9 mouse cellular contexts compared by ENCODE assay signal in the genomic region with DNA sequence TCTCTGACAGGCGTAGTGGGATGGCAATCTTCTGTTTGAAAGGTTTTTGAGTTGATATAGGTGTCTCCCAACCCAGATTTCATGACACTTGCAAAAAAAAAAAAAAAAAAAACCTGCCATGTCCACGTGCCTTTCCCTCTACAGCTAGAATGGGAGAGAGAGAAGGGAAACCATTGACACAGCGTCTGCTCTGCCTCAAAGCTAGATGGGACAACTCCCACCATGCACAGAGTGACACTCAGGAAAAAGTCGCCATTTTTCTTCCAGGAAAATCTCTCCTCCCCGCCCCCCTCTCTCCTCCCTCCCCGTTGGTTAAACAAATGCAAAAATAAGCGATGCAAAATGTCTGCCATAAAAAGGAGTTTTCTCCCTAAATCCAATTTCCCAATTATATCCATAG.
DNase-seq lines count a peak whose midpoint lies in the region; ATAC-seq and TF ChIP-seq lines count a peak whose summit lies in the region.
"Had no signal": no experiment of that assay in that cellular context is flagged by ENCODE, and none has a peak within 500 bp of the region (broad histone marks: within the 10 kb centered on the region; RNA-seq: fewer than 3 reads in every experiment).

No protein-coding gene starts in this region.

- no peak overlapping the region for H3K9ac ChIP-seq in liver, embryonic 11.5 days (ENCODE audit: low read depth, low read length)
- H3K9ac ChIP-seq in embryonic facial prominence, embryonic 14.5 days (ENCODE audit: low read depth, low read length) = peak overlapping the region; percentile 68; the same call in 1 of the 2 replicates
- H3K9ac ChIP-seq in hindbrain, embryonic 12.5 days = peak overlapping the region; percentile 32; the same call in 1 of the 2 replicates
- 0 out of 2 replicates have a peak overlapping the region, but pooled peaks have one; percentile 54 for H3K9ac ChIP-seq in midbrain, postnatal 0 days (replicated peaks; ENCODE audit: low read length, poor library complexity, severe bottlenecking)

- H3K9me3 ChIP-seq in liver, embryonic 11.5 days (ENCODE audit: control insufficient read depth, low read length) = no peaks in the 10 kb centered on the region
- H3K9me3 ChIP-seq in embryonic facial prominence, embryonic 14.5 days (ENCODE audit: control insufficient read depth, low read length) = no peaks in the 10 kb centered on the region
- H3K9me3 ChIP-seq in hindbrain, embryonic 12.5 days (replicated peaks) = no peaks in the 10 kb centered on the region
- no peaks in the 10 kb centered on the region for H3K9me3 ChIP-seq in midbrain, postnatal 0 days (ENCODE audit: low read length)

- ATAC-seq in liver, embryonic 11.5 days (replicated peaks; ENCODE audit: low FRiP score) = no peak
- ATAC-seq in embryonic facial prominence, embryonic 14.5 days (ENCODE audit: low read depth) = no peak
- no peak for ATAC-seq in hindbrain, embryonic 12.5 days (ENCODE audit: low FRiP score)
- ATAC-seq in midbrain, postnatal 0 days (ENCODE audit: low FRiP score) = peak; percentile 24; the same call in 1 of the 2 replicates

- no peak overlapping the region for H3K4me3 ChIP-seq in liver, embryonic 11.5 days (ENCODE audit: low read depth, low read length)
- no peak overlapping the region for H3K4me3 ChIP-seq in embryonic facial prominence, embryonic 14.5 days (ENCODE audit: low read depth, low read length)
- H3K4me3 ChIP-seq in hindbrain, embryonic 12.5 days = no peak overlapping the region
- no peak overlapping the region for H3K4me3 ChIP-seq in midbrain, postnatal 0 days (ENCODE audit: low read depth, low read length)
- H3K4me3 ChIP-seq: erythroblast, embryonic 14.5 days had no signal

- WGBS in liver, embryonic 11.5 days = 45% methylated on average over 7 of the region's 7 CpGs
- WGBS in embryonic facial prominence, embryonic 14.5 days = 34% methylated on average over 7 of the region's 7 CpGs
- WGBS in hindbrain, embryonic 12.5 days = 32% methylated on average over 7 of the region's 7 CpGs
- 27% methylated on average over 7 of the region's 7 CpGs for WGBS in midbrain, postnatal 0 days

- no peaks in the 10 kb centered on the region for H3K36me3 ChIP-seq in liver, embryonic 11.5 days (ENCODE audit: control insufficient read depth, insufficient read depth, low read length)
- H3K36me3 ChIP-seq in embryonic facial prominence, embryonic 14.5 days (ENCODE audit: control insufficient read depth, insufficient read depth, low read length) = no peaks in the 10 kb centered on the region
- no peaks in the 10 kb centered on the region for H3K36me3 ChIP-seq in hindbrain, embryonic 12.5 days
- no peaks in the 10 kb centered on the region for H3K36me3 ChIP-seq in midbrain, postnatal 0 days (ENCODE audit: insufficient read depth, low read length)

- TF ChIP-seq CTCF in midbrain, postnatal 0 days (IDR thresholded peaks at IDR 0.05) = no peak

- peaks cover 7% of the 10 kb centered on the region for H3K27me3 ChIP-seq in liver, embryonic 11.5 days (replicated peaks; ENCODE audit: control insufficient read depth, insufficient read depth, low read length)
- no peaks in the 10 kb centered on the region for H3K27me3 ChIP-seq in embryonic facial prominence, embryonic 14.5 days (replicated peaks; ENCODE audit: control insufficient read depth, insufficient read depth, low read length)
- no peaks in the 10 kb centered on the region for H3K27me3 ChIP-seq in hindbrain, embryonic 12.5 days
- H3K27me3 ChIP-seq in midbrain, postnatal 0 days (ENCODE audit: insufficient read depth, low read length) = no peaks in the 10 kb centered on the region

- H3K4me1 ChIP-seq in liver, embryonic 11.5 days (replicated peaks; ENCODE audit: control insufficient read depth, insufficient read depth, low read length) = 0 out of 2 replicates have a peak, but pooled peaks cover 3% of the 10 kb centered on the region
- H3K4me1 ChIP-seq in embryonic facial prominence, embryonic 14.5 days (ENCODE audit: control insufficient read depth, insufficient read depth, low read length) = peaks cover 30% of the 10 kb centered on the region
- H3K4me1 ChIP-seq in hindbrain, embryonic 12.5 days = peaks cover 27% of the 10 kb centered on the region
- peaks cover 4% of the 10 kb centered on the region; the same call in 1 of the 2 replicates for H3K4me1 ChIP-seq in midbrain, postnatal 0 days (ENCODE audit: insufficient read depth, low read length)

- DNase-seq in liver, embryonic 11.5 days (ENCODE audit: low spot score) = no peak
- no peak for DNase-seq in liver
- DNase-seq in embryonic facial prominence, embryonic 14.5 days (ENCODE audit: low spot score) = no peak
- DNase-seq in midbrain, postnatal 0 days (ENCODE audit: low spot score) = peak; percentile 66
- no peak for DNase-seq in Muller cell, postnatal 12 days (ENCODE audit: inconsistent ontology term)
- no peak for DNase-seq in adipocyte (ENCODE audit: low spot score)
- DNase-seq in layer of hippocampus, postnatal 25 days (ENCODE audit: extremely low spot score in 1 of 2, low spot score in 1 of 2) = no peak

- peak overlapping the region; percentile 74 for H3K27ac ChIP-seq in liver, embryonic 11.5 days (ENCODE audit: low read depth, low read length)
- H3K27ac ChIP-seq in embryonic facial prominence, embryonic 14.5 days (replicated peaks; ENCODE audit: low read depth, low read length) = peak overlapping the region; percentile 99
- peak overlapping the region; percentile 97 for H3K27ac ChIP-seq in hindbrain, embryonic 12.5 days
- H3K27ac ChIP-seq in midbrain, postnatal 0 days (ENCODE audit: low read depth, low read length) = peak overlapping the region; percentile 92

- peak overlapping the region; percentile 60 for H3K4me2 ChIP-seq in liver, embryonic 11.5 days
- H3K4me2 ChIP-seq in embryonic facial prominence, embryonic 14.5 days (ENCODE audit: low read depth, low read length) = peak overlapping the region; percentile 73
- H3K4me2 ChIP-seq in hindbrain, embryonic 12.5 days (replicated peaks) = peak overlapping the region; percentile 47
- H3K4me2 ChIP-seq in midbrain, postnatal 0 days (ENCODE audit: low read depth, low read length, poor library complexity, severe bottlenecking) = peak overlapping the region; percentile 51
